Mouse (Mus musculus) embryo, embryonic 10.5 days (tissue): ENCODE data around the gene Henmt1.

Source experiments
- DNase-seq: peaks from one replicate; pipeline ENCODE4 v3.0.0-alpha.2; 2015; ENCODE audit warnings: low spot score

Gene Henmt1

GRCm38 (mm10) chr3:108940001-108940633 lies 444 bp downstream of the Henmt1 start, which contains the start of gene Gm9857:
TSS of gene Gm9857 (minus strand) at chr3:108940445.
- peak; percentile 23 for DNase-seq

- no peak for DNase-seq
Observed at GRCm38 (mm10) chr3:108940996-108941395, 1.3 kb downstream of the Henmt1 start.

- DNase-seq: no peak
Observed at GRCm38 (mm10) chr3:108957976-108958375, 18.3 kb downstream of the Henmt1 start.

GRCm38 (mm10) chr3:108959680-108960295 lies 20.1 kb downstream of the Henmt1 start:
- DNase-seq: no peak

GRCm38 (mm10) chr3:108961226-108961625 lies 21.6 kb downstream of the Henmt1 start:
- peak; percentile 78 for DNase-seq

GRCm38 (mm10) chr3:108961655-108962054 lies 22.0 kb downstream of the Henmt1 start:
- no peak for DNase-seq

- DNase-seq: no peak
Observed at GRCm38 (mm10) chr3:108963278-108963677, 23.6 kb downstream of the Henmt1 start.

GRCm38 (mm10) chr3:108963776-108964175 lies 24.1 kb downstream of the Henmt1 start:
- DNase-seq: no peak

GRCm38 (mm10) chr3:108964361-108965044 lies 24.8 kb downstream of the Henmt1 start:
- DNase-seq: peak; percentile 17

- DNase-seq: no peak
Observed at GRCm38 (mm10) chr3:108966051-108966450, 26.4 kb downstream of the Henmt1 start.

- no peak for DNase-seq
Observed at GRCm38 (mm10) chr3:108973980-108974660, 34.4 kb downstream of the Henmt1 start.

GRCm38 (mm10) chr3:108974920-108975485 lies 35.3 kb downstream of the Henmt1 start:
- no peak for DNase-seq

GRCm38 (mm10) chr3:108977340-108978030 lies 37.8 kb downstream of the Henmt1 start:
- DNase-seq: no peak

- DNase-seq: no peak
Observed at GRCm38 (mm10) chr3:108981946-108982345, 42.3 kb downstream of the Henmt1 start.

GRCm38 (mm10) chr3:108983989-108984388 lies 44.3 kb downstream of the Henmt1 start:
- no peak for DNase-seq

GRCm38 (mm10) chr3:108986534-108986933 lies 46.9 kb downstream of the Henmt1 start:
- DNase-seq: no peak

- no peak for DNase-seq
Observed at GRCm38 (mm10) chr3:108987009-108987659, 47.5 kb downstream of the Henmt1 start.

- no peak for DNase-seq
Observed at GRCm38 (mm10) chr3:108989971-108990548, 50.4 kb downstream of the Henmt1 start.

GRCm38 (mm10) chr3:108994477-108994876 lies 54.8 kb downstream of the Henmt1 start:
- no peak for DNase-seq

GRCm38 (mm10) chr3:108995379-108995778 lies 55.7 kb downstream of the Henmt1 start:
- DNase-seq: no peak

GRCm38 (mm10) chr3:108997284-108997683 lies 57.6 kb downstream of the Henmt1 start:
- no peak for DNase-seq
